Mouse (Mus musculus): ENCODE data around the gene Spata45. TPM values are rescaled to one million over a fixed set of nuclear protein-coding genes. Genes with fewer than 3 reads are reported as not detected.
"Not testable (repeated sequence)": the region's sequence is repeated elsewhere in the genome, so short reads cannot be mapped to it uniquely, and the experiment has no call there.

Spata45 gene
- polyA plus RNA-seq, 1 experiment from 2014 or later = not detected

DNA sequence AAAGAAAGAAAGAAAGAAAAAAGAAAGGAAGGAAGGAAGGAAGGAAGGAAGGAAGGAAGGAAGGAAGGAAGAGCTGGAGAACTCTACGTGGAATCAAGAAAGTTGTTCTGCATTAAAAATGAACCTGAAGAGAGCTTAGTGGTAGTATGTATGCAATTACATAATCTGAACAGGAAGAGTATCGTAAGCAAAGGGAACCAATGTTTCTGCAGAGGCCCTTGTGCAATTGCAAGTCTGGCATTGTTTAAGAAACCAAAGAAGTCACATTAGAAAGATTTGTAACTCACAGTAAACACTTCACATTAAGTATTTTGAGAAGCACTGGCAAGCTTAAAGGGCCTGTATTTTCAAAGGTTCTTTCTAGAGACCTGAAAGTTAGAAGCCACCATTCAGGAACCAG, 13.3 kb upstream of the Spata45 start:
- Histone ChIP-seq H3K36me3 (replicated peaks; ENCODE audit: insufficient read depth, low read length) (0 out of 2 replicates have a peak, but pooled peaks cover 2% of the 10 kb centered on the region), H3K27ac (ENCODE audit: low read depth) (no peak overlapping the region), H3K4me2 (ENCODE audit: low read depth, low read length) (no peak overlapping the region; the same call in 1 of the 2 replicates), H3K9me3 (ENCODE audit: low read length) (no peaks in the 10 kb centered on the region), H3K9ac (replicated peaks) (no peak overlapping the region), H3K27me3 (ENCODE audit: insufficient read depth, low read length) (no peaks in the 10 kb centered on the region), H3K4me1 (ENCODE audit: insufficient read depth) (peaks cover 14% of the 10 kb centered on the region), H3K4me3 (ENCODE audit: low read depth, low read length) (no peak overlapping the region)
- WGBS (ENCODE audit: insufficient replicate concordance) = 50% methylated on average over 2 of the region's 2 CpGs
- TF ChIP-seq CTCF (IDR thresholded peaks at IDR 0.05; ENCODE audit: low read depth) = no peak
- TF ChIP-seq EP300 (IDR thresholded peaks at IDR 0.05; ENCODE audit: low read depth) = no peak
- ATAC-seq = no peak
- no peak for DNase-seq

- not testable (repeated sequence) for H3K9ac ChIP-seq (replicated peaks); H3K27ac ChIP-seq (ENCODE audit: low read depth); DNase-seq; ATAC-seq; H3K27me3 ChIP-seq (ENCODE audit: insufficient read depth, low read length); H3K36me3 ChIP-seq (replicated peaks; ENCODE audit: insufficient read depth, low read length); H3K4me2 ChIP-seq (ENCODE audit: low read depth, low read length); H3K4me3 ChIP-seq (ENCODE audit: low read depth, low read length); H3K9me3 ChIP-seq (ENCODE audit: low read length)
- peaks cover 14% of the 10 kb centered on the region for H3K4me1 ChIP-seq (ENCODE audit: insufficient read depth)
- 80% methylated on average over 5 of the region's 6 CpGs for WGBS (ENCODE audit: insufficient replicate concordance)
These were observed 12.6 kb upstream of the Spata45 start for GRCm38 (mm10) chr1:191023806-191024205.

DNA sequence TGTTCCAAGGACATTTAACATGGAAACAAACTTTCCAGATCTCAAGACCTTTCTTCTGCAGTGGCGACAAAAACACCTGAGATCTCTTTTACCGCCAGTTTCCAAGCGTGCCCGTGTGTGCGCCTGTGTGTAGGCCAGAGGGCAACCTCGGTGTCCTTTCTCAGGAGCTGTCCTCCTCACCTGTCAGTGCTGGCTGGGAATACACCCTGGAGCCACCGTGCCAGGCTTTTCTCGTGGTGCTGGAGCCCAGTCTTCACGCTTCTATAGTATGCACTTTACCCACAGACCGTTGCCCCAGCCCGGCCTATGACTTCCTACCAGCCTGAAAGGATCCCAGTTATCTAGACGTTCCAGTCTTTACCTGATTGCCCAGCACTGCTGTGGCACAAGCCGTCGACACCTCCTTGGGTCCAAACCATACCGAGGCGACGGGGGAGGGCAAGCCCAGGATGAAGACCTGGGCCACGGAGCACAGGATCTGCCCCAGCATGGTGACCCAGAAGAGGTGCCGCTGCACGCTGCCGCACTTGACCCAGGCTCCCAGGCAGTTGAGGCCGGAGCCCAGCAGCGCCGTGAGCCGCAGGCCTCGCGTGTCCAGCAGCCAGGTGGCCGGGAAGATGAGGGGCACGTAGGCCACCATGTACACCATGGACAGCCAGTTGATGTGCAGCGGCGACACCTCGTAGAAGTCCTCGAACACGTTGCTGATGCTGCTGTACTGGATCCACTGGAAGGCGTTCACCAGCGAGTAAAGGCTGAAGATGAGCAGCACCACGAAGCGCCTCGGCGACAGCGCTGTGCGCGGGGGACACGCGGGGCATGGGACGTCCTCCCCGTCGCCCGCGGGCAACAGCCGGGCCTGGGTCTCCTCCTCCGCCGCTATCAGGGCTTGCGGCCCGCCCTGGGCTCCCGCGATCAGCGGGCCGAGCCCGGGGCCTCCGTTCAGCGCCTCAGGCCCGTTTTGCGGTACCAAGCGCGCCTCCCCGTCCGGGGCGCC, 11.1 kb upstream of the Spata45 start:
- Histone ChIP-seq H3K9ac (replicated peaks) (peak overlapping the region; percentile 84), H3K27me3 (ENCODE audit: insufficient read depth, low read length) (no peaks in the 10 kb centered on the region), H3K9me3 (ENCODE audit: low read length) (no peaks in the 10 kb centered on the region), H3K36me3 (replicated peaks; ENCODE audit: insufficient read depth, low read length) (0 out of 2 replicates have a peak, but pooled peaks cover 2% of the 10 kb centered on the region), H3K4me1 (ENCODE audit: insufficient read depth) (peaks cover 14% of the 10 kb centered on the region), H3K4me2 (ENCODE audit: low read depth, low read length) (peak overlapping the region; percentile 100), H3K27ac (ENCODE audit: low read depth) (peak overlapping the region; percentile 77), H3K4me3 (ENCODE audit: low read depth, low read length) (peak overlapping the region; percentile 76)
- ATAC-seq (peak; percentile 37), DNase-seq (peak; percentile 47)
- WGBS (ENCODE audit: insufficient replicate concordance) = 4% methylated on average over 67 of the region's 69 CpGs
- TF ChIP-seq CTCF (IDR thresholded peaks at IDR 0.05; ENCODE audit: low read depth) (no peak), EP300 (IDR thresholded peaks at IDR 0.05; ENCODE audit: low read depth) (no peak)

DNA sequence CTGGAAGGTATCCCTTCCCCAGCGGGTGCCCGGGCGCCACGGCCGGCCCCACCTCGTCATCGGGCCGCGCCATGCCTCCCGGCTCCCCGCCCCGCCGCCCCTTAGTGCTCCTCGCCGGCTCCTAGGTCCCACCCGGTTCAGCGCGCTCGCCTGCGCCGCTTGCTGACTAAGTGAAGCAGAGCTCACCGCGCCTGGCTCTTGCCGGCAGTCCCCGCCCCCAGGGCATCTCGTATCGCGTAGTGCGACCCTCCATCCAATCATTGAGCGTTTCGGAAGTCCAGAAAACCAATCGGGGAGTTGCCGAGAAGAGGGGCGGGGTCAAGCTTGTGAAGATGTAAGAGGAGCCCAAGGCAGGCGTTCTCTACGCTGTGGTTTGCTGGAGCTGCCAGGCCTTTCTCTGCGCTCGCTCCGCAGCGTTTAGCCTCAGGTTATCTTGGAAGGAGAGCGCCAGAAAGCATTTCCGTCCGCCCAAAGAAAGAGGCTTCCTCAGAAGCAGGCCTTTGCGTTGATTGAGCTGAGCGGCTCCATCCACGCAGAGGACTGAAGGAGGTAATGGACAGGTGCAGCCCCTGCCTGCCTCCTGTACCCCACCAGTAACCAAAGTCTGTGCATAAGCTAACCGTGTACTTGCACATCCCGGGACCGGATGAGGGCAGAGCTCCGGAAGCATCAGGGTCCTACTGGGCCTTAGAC, 10.3 kb upstream of the Spata45 start, which contains the start of gene Flvcr1:
Gene Flvcr1 (minus strand): TSS at position 138 of the 693 bp plus-strand sequence.
- Histone ChIP-seq H3K9me3 (ENCODE audit: low read length) (no peaks in the 10 kb centered on the region), H3K4me2 (ENCODE audit: low read depth, low read length) (peak within 1 kb of the TSS; percentile 100), H3K4me3 (ENCODE audit: low read depth, low read length) (peak within 1 kb of the TSS; percentile 76), H3K36me3 (replicated peaks; ENCODE audit: insufficient read depth, low read length) (0 out of 2 replicates have a peak, but pooled peaks cover 2% of the 10 kb centered on the region), H3K9ac (replicated peaks) (peak within 1 kb of the TSS; percentile 84), H3K27ac (ENCODE audit: low read depth) (peak within 1 kb of the TSS; percentile 77), H3K27me3 (ENCODE audit: insufficient read depth, low read length) (no peaks in the 10 kb centered on the region), H3K4me1 (ENCODE audit: insufficient read depth) (peaks cover 14% of the 10 kb centered on the region)
- peak; percentile 99 for ATAC-seq
- WGBS (ENCODE audit: insufficient replicate concordance) = under 1% methylated on average over 49 of the region's 50 CpGs
- DNase-seq = peak; percentile 98
- peak; percentile 44 for TF ChIP-seq CTCF (IDR thresholded peaks at IDR 0.05; ENCODE audit: low read depth)
- TF ChIP-seq EP300 (IDR thresholded peaks at IDR 0.05; ENCODE audit: low read depth) = no peak

GRCm38 (mm10) chr1:191030182-191030581, 6.3 kb upstream of the Spata45 start:
- H3K9me3 ChIP-seq (ENCODE audit: low read length) = no peaks in the 10 kb centered on the region
- 68% methylated on average over 10 of the region's 10 CpGs for WGBS (ENCODE audit: insufficient replicate concordance)
- H3K4me3 ChIP-seq (ENCODE audit: low read depth, low read length) = no peak overlapping the region
- no peak overlapping the region for H3K4me2 ChIP-seq (ENCODE audit: low read depth, low read length)
- H3K36me3 ChIP-seq (replicated peaks; ENCODE audit: insufficient read depth, low read length) = no peaks in the 10 kb centered on the region
- no peaks in the 10 kb centered on the region for H3K27me3 ChIP-seq (ENCODE audit: insufficient read depth, low read length)
- ATAC-seq = no peak
- DNase-seq = no peak
- TF ChIP-seq CTCF (IDR thresholded peaks at IDR 0.05; ENCODE audit: low read depth) = no peak
- no peak for TF ChIP-seq EP300 (IDR thresholded peaks at IDR 0.05; ENCODE audit: low read depth)
- peaks cover 9% of the 10 kb centered on the region for H3K4me1 ChIP-seq (ENCODE audit: insufficient read depth)
- H3K9ac ChIP-seq (replicated peaks) = no peak overlapping the region
- H3K27ac ChIP-seq (ENCODE audit: low read depth) = no peak overlapping the region

DNA sequence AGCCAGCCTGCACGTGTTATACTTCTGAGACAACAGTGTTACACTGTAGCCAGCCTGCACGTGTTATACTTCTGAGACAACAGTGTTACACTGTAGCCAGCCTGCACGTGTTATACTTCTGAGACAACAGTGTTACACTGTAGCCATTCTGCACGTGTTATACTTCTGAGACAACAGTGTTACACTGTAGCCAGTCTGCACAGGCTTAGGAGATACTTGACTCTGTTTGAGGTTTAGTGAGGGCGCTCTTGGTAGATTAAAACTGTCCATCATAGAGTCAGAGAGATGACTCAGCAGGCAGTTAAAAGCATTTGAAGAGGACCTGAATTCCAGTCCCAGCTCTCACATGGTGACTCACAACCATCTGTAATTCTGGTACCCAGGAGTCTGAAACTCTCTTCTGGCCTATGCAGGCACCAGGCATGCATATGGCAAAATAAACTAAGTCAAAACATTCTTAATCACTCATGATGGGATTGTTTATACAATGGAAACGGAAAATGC, 5.5 kb upstream of the Spata45 start:
- 57% methylated on average over 6 of the region's 6 CpGs for WGBS (ENCODE audit: insufficient replicate concordance)
- DNase-seq; H3K9me3 ChIP-seq (ENCODE audit: low read length); H3K4me3 ChIP-seq (ENCODE audit: low read depth, low read length); H3K4me1 ChIP-seq (ENCODE audit: insufficient read depth); ATAC-seq; H3K4me2 ChIP-seq (ENCODE audit: low read depth, low read length); H3K27me3 ChIP-seq (ENCODE audit: insufficient read depth, low read length); H3K27ac ChIP-seq (ENCODE audit: low read depth); H3K36me3 ChIP-seq (replicated peaks; ENCODE audit: insufficient read depth, low read length); H3K9ac ChIP-seq (replicated peaks): not testable (repeated sequence)
